Mouse (Mus musculus) liver, postnatal 0 days (tissue): Measurements from ENCODE around the gene Ercc6.

Experiments
- CTCF ChIP-seq: sonication (generic); IDR thresholded peaks from 2 replicates; pipeline ENCODE4 v1.5.1; 2016; ENCODE audit warnings: antibody characterized with exemption, low read depth
- EP300 ChIP-seq: IDR thresholded peaks from 2 replicates; pipeline ENCODE4 v1.6.1; 2016; ENCODE audit warnings: antibody characterized with exemption, low read depth, mild to moderate bottlenecking

- TF ChIP-seq CTCF (peak; percentile 70), EP300 (no peak)
Measured at GRCm38 (mm10) chr14:32472996-32473395, 40.3 kb upstream of the Ercc6 start.
